Mouse (Mus musculus): ENCODE measurements at regions not wholly inside any gene's neighbourhood (a gene's known extent, or its start where the extent isn't known, plus 50 kb on each side); places are given as distances from the start of the nearest gene placed in this dataset.

DNA sequence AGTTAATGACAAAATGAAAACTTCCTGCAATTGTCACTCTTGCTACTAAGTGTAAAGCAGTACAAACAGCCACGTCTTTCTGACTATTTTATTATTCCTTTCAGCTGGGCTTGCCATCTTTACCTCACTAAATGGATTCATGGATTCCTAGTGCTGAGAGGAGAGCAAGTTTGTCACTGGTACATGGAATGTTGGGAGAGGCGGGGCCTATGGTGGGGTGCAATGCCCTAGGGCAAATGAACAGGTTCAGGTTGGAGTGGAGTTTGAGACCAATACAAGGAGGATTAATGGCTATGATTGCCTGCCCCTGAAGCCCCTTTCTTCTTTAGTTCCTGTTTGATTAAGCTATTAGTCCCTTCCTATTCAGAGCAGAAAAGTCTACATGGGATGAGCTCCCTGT, 232.9 kb upstream of the Lyplal1 start:
- TF ChIP-seq CTCF (conservative IDR thresholded peaks at IDR 0.05; ENCODE audit: insufficient read depth, insufficient read length, low read depth, low read length) (no peak), POLR2A (IDR thresholded peaks at IDR 0.05; ENCODE audit: low read depth, low read length) (no peak)

Measured in kidney, adult 2 months (tissue).